ENCODE assay signal across 9 mouse cellular contexts in the genomic region with DNA sequence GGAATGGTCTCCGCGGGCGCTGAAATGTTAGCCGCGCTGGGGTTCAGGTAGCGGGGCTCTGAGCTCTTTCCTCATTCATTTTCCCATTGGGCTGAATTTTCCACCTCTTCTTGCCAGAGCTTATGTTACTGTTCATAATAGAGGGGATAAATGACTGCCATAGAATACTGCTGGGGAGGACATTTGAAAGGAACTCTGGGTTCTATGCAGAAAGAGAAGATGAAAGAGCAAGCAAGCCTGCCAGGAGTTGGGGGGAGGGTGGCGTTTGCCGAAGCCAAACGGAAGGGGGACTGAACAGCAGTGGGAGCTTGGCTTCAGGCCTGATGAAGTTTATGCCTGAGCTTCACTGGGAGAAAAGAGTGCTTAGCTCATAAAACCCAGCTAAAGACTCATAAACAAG. TPM values are rescaled to one million over a fixed set of nuclear protein-coding genes. Genes with fewer than 3 reads are reported as not detected.
A peak's percentile ranks its signal among the peaks of the same experiment; 100 is the strongest.
DNase-seq lines count a peak whose midpoint lies in the region; ATAC-seq and TF ChIP-seq lines count a peak whose summit lies in the region.
"Had no signal": no experiment of that assay in that cellular context is flagged by ENCODE, and none has a peak within 500 bp of the region (broad histone marks: within the 10 kb centered on the region; RNA-seq: fewer than 3 reads in every experiment).

No protein-coding gene starts in this region.

- no peak for ATAC-seq in liver, embryonic 13.5 days (ENCODE audit: low read depth)
- ATAC-seq in liver, postnatal 0 days = no peak
- ATAC-seq in forebrain, embryonic 15.5 days (replicated peaks) = peak; percentile 73
- ATAC-seq in monocyte, adult 5-6 weeks (replicated peaks; ENCODE audit: insufficient number of reproducible peaks, low FRiP score, low TSS enrichment, poor library complexity, severe bottlenecking) = no peak
- ATAC-seq in heart, embryonic 11.5 days (replicated peaks; ENCODE audit: insufficient number of reproducible peaks, low FRiP score, low TSS enrichment) = no peak
- ATAC-seq: activated CD4-positive, CD25-positive, alpha-beta regulatory T cell, adult 4 months had no signal

- H3K36me3 ChIP-seq in liver, embryonic 13.5 days = no peaks in the 10 kb centered on the region
- H3K36me3 ChIP-seq in liver, postnatal 0 days (replicated peaks; ENCODE audit: insufficient read depth, low read length) = no peaks in the 10 kb centered on the region
- H3K36me3 ChIP-seq in forebrain, embryonic 15.5 days = no peaks in the 10 kb centered on the region
- no peaks in the 10 kb centered on the region for H3K36me3 ChIP-seq in heart, embryonic 11.5 days (ENCODE audit: control insufficient read depth, insufficient read depth, low read length)

- H3K9me3 ChIP-seq in liver, embryonic 13.5 days (replicated peaks) = no peaks in the 10 kb centered on the region
- no peaks in the 10 kb centered on the region for H3K9me3 ChIP-seq in liver, postnatal 0 days (ENCODE audit: low read length)
- H3K9me3 ChIP-seq in forebrain, embryonic 15.5 days = no peaks in the 10 kb centered on the region
- H3K9me3 ChIP-seq in heart, embryonic 11.5 days (replicated peaks; ENCODE audit: control insufficient read depth, low read length) = no peaks in the 10 kb centered on the region

- H3K27ac ChIP-seq in liver, embryonic 13.5 days = peak overlapping the region; percentile 54
- H3K27ac ChIP-seq in liver, postnatal 0 days (ENCODE audit: low read depth) = no peak overlapping the region
- H3K27ac ChIP-seq in forebrain, embryonic 15.5 days (replicated peaks) = peak overlapping the region; percentile 82
- peak overlapping the region; percentile 64 for H3K27ac ChIP-seq in left cerebral cortex, adult 2 months
- H3K27ac ChIP-seq in heart, embryonic 11.5 days (ENCODE audit: low read depth, low read length) = no peak overlapping the region

- peaks cover 65% of the 10 kb centered on the region for H3K4me1 ChIP-seq in liver, embryonic 13.5 days (replicated peaks)
- peaks cover 41% of the 10 kb centered on the region for H3K4me1 ChIP-seq in liver, postnatal 0 days (ENCODE audit: insufficient read depth)
- H3K4me1 ChIP-seq in forebrain, embryonic 15.5 days = peaks cover 11% of the 10 kb centered on the region
- no peaks in the 10 kb centered on the region; the same call in 1 of the 2 replicates for H3K4me1 ChIP-seq in heart, embryonic 11.5 days (ENCODE audit: control insufficient read depth, insufficient read depth, low read length)

- H3K9ac ChIP-seq in liver, embryonic 13.5 days = no peak overlapping the region
- H3K9ac ChIP-seq in liver, postnatal 0 days (replicated peaks) = no peak overlapping the region
- no peak overlapping the region for H3K9ac ChIP-seq in forebrain, embryonic 15.5 days (replicated peaks)
- no peak overlapping the region for H3K9ac ChIP-seq in heart, embryonic 11.5 days (ENCODE audit: low read depth, low read length)

- H3K4me3 ChIP-seq in liver, embryonic 13.5 days (replicated peaks) = no peak overlapping the region
- no peak overlapping the region for H3K4me3 ChIP-seq in liver, postnatal 0 days (ENCODE audit: low read depth, low read length)
- peak overlapping the region; percentile 20 for H3K4me3 ChIP-seq in forebrain, embryonic 15.5 days
- peak overlapping the region; percentile 30 for H3K4me3 ChIP-seq in left cerebral cortex, adult 2 months
- H3K4me3 ChIP-seq in heart, embryonic 11.5 days (ENCODE audit: low read depth, low read length) = no peak overlapping the region

- no peak overlapping the region for H3K4me2 ChIP-seq in liver, embryonic 13.5 days
- H3K4me2 ChIP-seq in liver, postnatal 0 days (ENCODE audit: low read depth, low read length) = no peak overlapping the region
- peak overlapping the region; percentile 33 for H3K4me2 ChIP-seq in forebrain, embryonic 15.5 days (replicated peaks)
- no peak overlapping the region for H3K4me2 ChIP-seq in heart, embryonic 11.5 days

- no peak for TF ChIP-seq EP300 in liver, postnatal 0 days (IDR thresholded peaks at IDR 0.05; ENCODE audit: low read depth)

- TF ChIP-seq CTCF in liver, postnatal 0 days (IDR thresholded peaks at IDR 0.05; ENCODE audit: low read depth) = no peak
- TF ChIP-seq CTCF in left cerebral cortex, adult 2 months (IDR thresholded peaks at IDR 0.05) = no peak

- DNase-seq in liver, embryonic 13.5 days = no peak
- DNase-seq in liver, postnatal 0 days = no peak
- DNase-seq in left cerebral cortex, adult 2 months (ENCODE audit: extremely low spot score in 1 of 2, low spot score in 2 of 2) = peak; percentile 42 to 59
- peak; percentile 37 for DNase-seq in right cerebral cortex, postnatal 25 days
- DNase-seq in heart, postnatal 4 days = no peak

- intact Hi-C loops in left cerebral cortex, adult 2 months (cut with DNase I) = loop anchor here (2.0 to 10.0 kb wide), 2 partner anchors 39 to 225 kb away; a partner anchor contains a TSS

- no peaks in the 10 kb centered on the region for H3K27me3 ChIP-seq in liver, embryonic 13.5 days
- H3K27me3 ChIP-seq in liver, postnatal 0 days (ENCODE audit: insufficient read depth, low read length) = no peaks in the 10 kb centered on the region
- H3K27me3 ChIP-seq in forebrain, embryonic 15.5 days = no peaks in the 10 kb centered on the region
- H3K27me3 ChIP-seq in heart, embryonic 11.5 days (ENCODE audit: control insufficient read depth, insufficient read depth, low read length) = no peaks in the 10 kb centered on the region

- 70% methylated on average over 9 of the region's 9 CpGs for WGBS in liver, embryonic 13.5 days (ENCODE audit: insufficient replicate concordance)
- 71% methylated on average over 9 of the region's 9 CpGs for WGBS in liver, postnatal 0 days (ENCODE audit: insufficient replicate concordance)
- WGBS in forebrain, embryonic 15.5 days = 26% methylated on average over 9 of the region's 9 CpGs
- 51% methylated on average over 9 of the region's 9 CpGs for WGBS in heart, embryonic 11.5 days (ENCODE audit: insufficient replicate concordance)

RNA-seq across cellular contexts. Expression of a gene that starts 34.2 kb away (rescaled TPM):
- polyA plus RNA-seq in liver, embryonic 13.5 days (2015; fragmentation: Nextera tagmentation; extraction: Ambion mirVana) = 137 and 146 TPM in 2 replicates
- 183 and 184 TPM in 2 replicates for polyA plus RNA-seq in liver, postnatal 0 days (2015; fragmentation: Nextera tagmentation; extraction: Ambion mirVana)
- 299 and 300 TPM in 2 replicates for polyA plus RNA-seq in forebrain, embryonic 15.5 days (2015; fragmentation: Nextera tagmentation; extraction: Ambion mirVana)
- total RNA-seq in left cerebral cortex, adult 2 months (2021) = 10 to 100 TPM; 53.9 to 67.1 TPM
- 23.3 to 27.2 TPM (median 24.2 TPM) in 3 replicates for total RNA-seq in monocyte, adult 5-6 weeks (2017)
- polyA plus RNA-seq in heart, embryonic 11.5 days (2014; fragmentation: Nextera tagmentation; extraction: Ambion mirVana) = 1,200 and 1,395 TPM in 2 replicates
- 1,000 to 10,000 TPM; 1,640 to 1,742 TPM for total RNA-seq in heart, postnatal 4 days (2021)

RNA-seq across cellular contexts. Expression of a gene that starts 37.3 kb away (rescaled TPM):
- 13.1 and 14.1 TPM in 2 replicates for polyA plus RNA-seq in liver, embryonic 13.5 days (2015; fragmentation: Nextera tagmentation; extraction: Ambion mirVana)
- polyA plus RNA-seq in liver, postnatal 0 days (2015; fragmentation: Nextera tagmentation; extraction: Ambion mirVana) = 11.7 and 13.5 TPM in 2 replicates
- polyA plus RNA-seq in forebrain, embryonic 15.5 days (2015; fragmentation: Nextera tagmentation; extraction: Ambion mirVana) = 22.7 and 24.7 TPM in 2 replicates
- total RNA-seq in left cerebral cortex, adult 2 months (2021) = 10 to 100 TPM; 19.4 to 20.6 TPM
- 7.4 to 9.3 TPM (median 9.1 TPM) in 3 replicates for total RNA-seq in monocyte, adult 5-6 weeks (2017)
- 5.9 and 8.5 TPM in 2 replicates for polyA plus RNA-seq in heart, embryonic 11.5 days (2014; fragmentation: Nextera tagmentation; extraction: Ambion mirVana)
- 10 to 100 TPM; 14.3 to 16.1 TPM for total RNA-seq in heart, postnatal 4 days (2021)

Comparison
In these comparisons a context has a peak if more than half of its experiments do, and no peak if none do; other contexts are left out.
1. H3K27ac ChIP-seq: peak in liver, embryonic 13.5 days (single experiment), forebrain, embryonic 15.5 days (single experiment) and left cerebral cortex, adult 2 months (single experiment); none in liver, postnatal 0 days (single experiment) and heart, embryonic 11.5 days (single experiment).
2. DNase-seq: peak in left cerebral cortex, adult 2 months (2 of 2) and right cerebral cortex, postnatal 25 days (single experiment); none in liver, embryonic 13.5 days (single experiment), liver, postnatal 0 days (single experiment) and heart, postnatal 4 days (single experiment).
3. H3K4me3 ChIP-seq: peak in forebrain, embryonic 15.5 days (single experiment) and left cerebral cortex, adult 2 months (single experiment); none in liver, embryonic 13.5 days (single experiment), liver, postnatal 0 days (single experiment) and heart, embryonic 11.5 days (single experiment).